Mouse (Mus musculus) liver, adult 2 months (tissue): Measurements from ENCODE around the gene Mon1a.

Experiments
- CTCF ChIP-seq: fragments of 200-500 bp; IDR thresholded peaks from 2 replicates; pipeline ENCODE4 v1.5.1; 2011; ENCODE audit warnings: low read depth, low read length, control low read depth
- POLR2A ChIP-seq: fragments of 200-500 bp; IDR thresholded peaks from 2 replicates; pipeline ENCODE4 v1.6.1; 2011; ENCODE audit warnings: low read length, control low read depth; ENCODE audit not compliant: insufficient read depth; ENCODE audit errors: extremely low read depth

DNA sequence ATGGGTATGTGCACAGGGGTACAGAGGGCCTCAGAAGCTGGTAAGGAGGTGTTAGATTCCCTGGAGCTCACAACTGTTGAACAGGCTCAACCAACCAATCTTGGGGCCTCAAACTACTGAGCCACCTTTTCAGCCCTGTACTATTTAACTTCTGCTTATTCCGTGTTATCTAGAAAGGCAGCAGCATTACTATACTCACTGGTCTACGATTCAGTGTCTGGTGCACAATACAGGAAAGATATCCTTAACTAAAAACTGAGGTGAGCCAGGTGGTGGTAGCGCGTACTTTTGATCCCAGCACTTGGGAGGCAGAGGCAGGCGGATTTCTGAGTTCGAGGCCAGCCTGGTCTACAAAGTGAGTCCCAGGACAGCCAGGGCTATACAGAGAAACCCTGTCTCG is 39.0 kb upstream of the Mon1a start:
- TF ChIP-seq CTCF (no peak), POLR2A (no peak)
